Mouse (Mus musculus): Measurements from ENCODE around the gene Grem2.

Grem2 gene

GRCm38 (mm10) chr1:174788617-174789016 is 133.0 kb downstream of the Grem2 start:
- DNase-seq (ENCODE audit: low read depth, low spot score): no peak
